Mouse (Mus musculus): Measurements from ENCODE around the gene Cenpi. TPM values are rescaled to one million over a fixed set of nuclear protein-coding genes. Genes with fewer than 3 reads are reported as not detected.

Gene Cenpi
- polyA plus RNA-seq, 1 experiment from 2014 or later = 34.2 TPM

DNA sequence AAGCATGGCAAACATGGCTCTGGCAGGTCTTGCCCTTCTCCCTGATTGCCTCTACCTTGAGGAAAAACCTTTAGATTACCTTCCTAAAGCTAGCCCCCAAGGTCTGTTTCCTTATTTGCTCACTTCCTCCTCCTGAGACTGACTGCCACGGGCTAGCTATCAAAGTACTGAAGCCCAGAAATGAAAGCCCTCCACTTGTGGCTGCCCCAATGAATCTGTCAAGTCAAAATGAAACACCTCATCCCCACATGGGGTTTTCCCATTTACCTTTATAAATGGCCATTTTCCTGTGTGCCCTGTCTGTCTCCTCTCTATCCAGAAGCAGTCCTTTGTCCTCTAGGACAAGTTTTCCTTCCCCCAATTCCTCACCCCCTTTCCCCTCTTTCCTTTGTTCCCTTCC, 66.3 kb downstream of the Cenpi start:
- Histone ChIP-seq H3K9me3 (ENCODE audit: control insufficient read depth, low read length) (no peaks in the 10 kb centered on the region), H3K4me1 (replicated peaks; ENCODE audit: control insufficient read depth, insufficient read depth, low read length) (no peaks in the 10 kb centered on the region), H3K27ac (ENCODE audit: low read depth, low read length) (no peak overlapping the region), H3K9ac (ENCODE audit: low read length) (no peak overlapping the region), H3K36me3 (ENCODE audit: control insufficient read depth, insufficient read depth, low read length) (no peaks in the 10 kb centered on the region), H3K4me3 (ENCODE audit: low read depth, low read length) (no peak overlapping the region), H3K4me2 (ENCODE audit: low read depth, low read length, severe bottlenecking) (no peak overlapping the region), H3K27me3 (ENCODE audit: control insufficient read depth, insufficient read depth, low read length) (no peaks in the 10 kb centered on the region)
- DNase-seq (ENCODE audit: low spot score) (no peak), ATAC-seq (replicated peaks; ENCODE audit: low FRiP score) (no peak)
- WGBS = 71% methylated on average over 1 of the region's 1 CpGs

DNA sequence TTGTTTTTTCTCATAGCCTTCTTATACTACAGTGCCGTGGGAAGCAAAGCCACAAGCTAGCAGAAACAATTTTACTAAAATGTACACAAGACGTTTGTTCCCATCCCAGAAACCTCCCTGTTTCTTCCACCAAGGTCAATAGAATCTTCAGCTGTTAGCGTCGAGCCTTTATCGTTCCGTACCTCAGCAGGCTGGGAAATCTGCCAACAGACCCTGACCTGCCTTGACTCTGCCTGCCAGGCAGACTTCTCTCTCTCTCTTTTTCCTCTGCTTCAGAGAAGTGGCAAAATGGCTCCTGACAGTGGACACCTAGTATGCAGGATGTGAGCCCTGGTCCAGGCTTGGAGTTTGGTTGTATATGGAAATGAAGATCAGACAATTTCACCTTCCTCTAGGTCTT, 77.0 kb downstream of the Cenpi start:
- Histone ChIP-seq H3K4me3 (ENCODE audit: low read depth, low read length) (no peak overlapping the region), H3K4me1 (replicated peaks; ENCODE audit: control insufficient read depth, insufficient read depth, low read length) (no peaks in the 10 kb centered on the region), H3K9me3 (ENCODE audit: control insufficient read depth, low read length) (no peaks in the 10 kb centered on the region), H3K27ac (ENCODE audit: low read depth, low read length) (no peak overlapping the region), H3K4me2 (ENCODE audit: low read depth, low read length, severe bottlenecking) (no peak overlapping the region), H3K36me3 (ENCODE audit: control insufficient read depth, insufficient read depth, low read length) (no peaks in the 10 kb centered on the region), H3K27me3 (ENCODE audit: control insufficient read depth, insufficient read depth, low read length) (no peaks in the 10 kb centered on the region), H3K9ac (ENCODE audit: low read length) (no peak overlapping the region)
- DNase-seq (ENCODE audit: low spot score) = no peak
- ATAC-seq (replicated peaks; ENCODE audit: low FRiP score) = no peak
- WGBS = 85% methylated on average over 6 of the region's 6 CpGs

DNA sequence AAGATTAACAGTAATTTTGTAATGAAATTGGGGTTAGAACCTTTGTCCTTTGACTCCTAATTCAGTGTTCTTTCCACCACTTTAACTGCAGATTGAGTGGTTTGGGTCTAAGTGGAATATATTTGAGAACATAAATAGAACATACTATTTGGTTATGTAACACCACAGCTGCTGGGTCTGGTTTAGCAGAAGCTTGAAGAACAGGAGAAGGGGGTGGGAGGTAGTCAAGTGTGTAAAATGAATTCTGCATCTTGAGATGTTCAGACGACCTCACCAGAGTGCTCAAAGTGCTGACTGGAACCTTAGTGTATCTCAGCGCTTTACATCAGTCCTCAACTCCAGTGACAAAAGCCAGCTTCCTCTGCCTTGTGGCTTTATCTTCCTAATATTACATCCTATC, 91.1 kb downstream of the Cenpi start:
- Histone ChIP-seq H3K4me2 (ENCODE audit: low read depth, low read length, severe bottlenecking) (no peak overlapping the region), H3K27ac (ENCODE audit: low read depth, low read length) (no peak overlapping the region), H3K4me1 (replicated peaks; ENCODE audit: control insufficient read depth, insufficient read depth, low read length) (no peaks in the 10 kb centered on the region), H3K9ac (ENCODE audit: low read length) (no peak overlapping the region), H3K36me3 (ENCODE audit: control insufficient read depth, insufficient read depth, low read length) (no peaks in the 10 kb centered on the region), H3K9me3 (ENCODE audit: control insufficient read depth, low read length) (no peaks in the 10 kb centered on the region), H3K27me3 (ENCODE audit: control insufficient read depth, insufficient read depth, low read length) (no peaks in the 10 kb centered on the region; the same call in 1 of the 2 replicates), H3K4me3 (ENCODE audit: low read depth, low read length) (no peak overlapping the region)
- WGBS = 80% methylated on average over 2 of the region's 2 CpGs
- DNase-seq (ENCODE audit: low spot score) (no peak), ATAC-seq (replicated peaks; ENCODE audit: low FRiP score) (no peak)

DNA sequence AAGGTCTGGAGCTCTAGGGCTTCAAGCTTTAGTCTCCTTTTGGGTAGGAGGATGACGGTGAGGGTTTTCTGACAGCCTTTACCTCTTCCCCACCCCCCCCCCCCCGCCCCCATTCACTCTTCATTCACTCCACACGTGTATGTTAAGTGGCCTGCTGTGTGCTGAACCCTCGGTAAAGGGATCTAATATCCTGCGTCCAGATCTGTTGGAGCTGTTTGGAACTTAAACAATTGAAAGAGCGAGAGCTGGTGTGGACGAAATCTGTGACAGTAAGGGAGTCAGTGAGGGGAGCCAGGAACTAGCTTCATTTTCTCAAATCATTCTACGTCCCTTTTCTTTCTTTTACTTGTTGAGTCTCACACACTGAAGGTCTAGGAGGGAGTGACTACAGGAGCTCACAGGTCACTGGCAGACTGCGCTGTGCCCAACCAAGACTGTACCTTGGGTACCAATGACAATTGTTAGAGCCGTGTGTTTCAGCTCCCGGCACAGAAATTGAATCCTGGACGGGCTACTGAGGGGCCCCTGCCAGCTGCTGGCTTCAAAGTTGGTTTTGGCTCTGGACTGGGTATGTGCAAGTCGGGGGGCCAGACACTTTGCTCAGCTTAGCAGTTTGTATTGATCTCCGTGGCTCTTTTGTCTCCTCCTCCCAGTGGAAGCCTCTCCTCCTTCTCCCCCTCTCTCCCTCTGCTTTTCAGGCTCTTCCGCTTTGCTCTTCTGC, 96.1 kb downstream of the Cenpi start, which contains the start of gene Drp2:
Drp2 (plus strand) TSS at position 689 of the 721 bp plus-strand sequence.
- Histone ChIP-seq H3K9me3 (ENCODE audit: control insufficient read depth, low read length) (no peaks in the 10 kb centered on the region), H3K4me3 (ENCODE audit: low read depth, low read length) (peak within 1 kb of the TSS; percentile 28), H3K4me1 (replicated peaks; ENCODE audit: control insufficient read depth, insufficient read depth, low read length) (no peaks in the 10 kb centered on the region), H3K4me2 (ENCODE audit: low read depth, low read length, severe bottlenecking) (peak within 1 kb of the TSS; percentile 49), H3K36me3 (ENCODE audit: control insufficient read depth, insufficient read depth, low read length) (no peaks in the 10 kb centered on the region), H3K27me3 (ENCODE audit: control insufficient read depth, insufficient read depth, low read length) (no peaks in the 10 kb centered on the region; the same call in 1 of the 2 replicates), H3K27ac (ENCODE audit: low read depth, low read length) (no peak within 1 kb of the TSS), H3K9ac (ENCODE audit: low read length) (peak within 1 kb of the TSS; percentile 47)
- ATAC-seq (replicated peaks; ENCODE audit: low FRiP score) = peak; percentile 62
- WGBS = 28% methylated on average over 14 of the region's 15 CpGs
- peak; percentile 50 for DNase-seq (ENCODE audit: low spot score)

DNA sequence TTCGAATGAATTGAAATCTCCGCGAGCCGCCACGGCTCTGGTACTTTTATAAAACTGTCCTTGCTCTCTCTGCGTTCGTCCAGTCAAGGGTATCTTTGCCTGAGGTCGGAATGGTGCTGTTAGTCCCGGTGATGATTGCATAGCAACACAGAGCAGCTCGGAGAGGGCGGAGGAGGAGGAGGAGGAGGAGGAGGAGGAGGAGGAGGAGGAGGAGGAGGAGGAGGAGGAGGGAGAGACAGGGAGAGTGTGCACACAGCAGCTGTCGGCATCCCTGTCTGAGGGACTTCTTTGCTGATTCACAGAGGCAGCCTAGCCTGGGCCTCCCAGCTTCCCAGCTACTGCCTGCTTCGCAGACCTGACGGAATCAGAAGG, 96.7 kb downstream of the Cenpi start:
- Histone ChIP-seq H3K4me1 (replicated peaks; ENCODE audit: control insufficient read depth, insufficient read depth, low read length) (no peaks in the 10 kb centered on the region), H3K27me3 (ENCODE audit: control insufficient read depth, insufficient read depth, low read length) (no peaks in the 10 kb centered on the region; the same call in 1 of the 2 replicates), H3K36me3 (ENCODE audit: control insufficient read depth, insufficient read depth, low read length) (no peaks in the 10 kb centered on the region), H3K9me3 (ENCODE audit: control insufficient read depth, low read length) (no peaks in the 10 kb centered on the region), H3K9ac (ENCODE audit: low read length) (peak overlapping the region; percentile 47), H3K4me2 (ENCODE audit: low read depth, low read length, severe bottlenecking) (peak overlapping the region; percentile 49), H3K4me3 (ENCODE audit: low read depth, low read length) (peak overlapping the region; percentile 28), H3K27ac (ENCODE audit: low read depth, low read length) (no peak overlapping the region)
- ATAC-seq (replicated peaks; ENCODE audit: low FRiP score) (peak; percentile 76), DNase-seq (ENCODE audit: low spot score) (peak; percentile 56)
- WGBS = 20% methylated on average over 13 of the region's 14 CpGs

DNA sequence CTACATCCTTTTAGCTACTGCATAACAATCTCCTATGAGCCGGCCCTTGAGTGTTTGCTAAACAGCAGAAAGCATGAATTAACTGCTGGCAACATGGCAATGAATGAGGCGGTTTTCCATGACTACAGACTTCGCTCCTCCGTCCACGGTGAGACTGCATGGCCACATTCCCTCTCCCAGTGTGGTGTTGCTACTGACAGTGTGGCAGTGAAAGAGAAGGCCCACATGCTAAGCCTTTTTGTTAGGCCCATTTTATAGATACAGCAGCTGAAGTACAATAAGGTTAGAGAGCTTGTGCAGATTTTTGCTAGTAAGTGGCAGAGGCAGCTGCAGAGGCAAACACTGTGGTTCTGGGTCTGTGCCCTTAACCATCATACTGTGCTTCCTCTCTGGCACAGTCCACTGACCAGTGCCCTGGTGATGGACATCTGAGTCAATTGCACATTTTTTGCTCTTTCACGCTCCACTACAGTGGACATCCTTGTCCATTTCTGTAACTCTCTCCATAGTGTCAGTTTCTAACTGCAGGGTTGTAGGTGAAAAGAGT, 101.5 kb downstream of the Cenpi start:
- Histone ChIP-seq H3K27ac (ENCODE audit: low read depth, low read length) (no peak overlapping the region), H3K9ac (ENCODE audit: low read length) (no peak overlapping the region), H3K36me3 (ENCODE audit: control insufficient read depth, insufficient read depth, low read length) (no peaks in the 10 kb centered on the region), H3K27me3 (ENCODE audit: control insufficient read depth, insufficient read depth, low read length) (no peaks in the 10 kb centered on the region; the same call in 1 of the 2 replicates), H3K4me3 (ENCODE audit: low read depth, low read length) (no peak overlapping the region), H3K4me1 (replicated peaks; ENCODE audit: control insufficient read depth, insufficient read depth, low read length) (no peaks in the 10 kb centered on the region), H3K4me2 (ENCODE audit: low read depth, low read length, severe bottlenecking) (no peak overlapping the region), H3K9me3 (ENCODE audit: control insufficient read depth, low read length) (no peaks in the 10 kb centered on the region)
- WGBS = 89% methylated on average over 6 of the region's 6 CpGs
- ATAC-seq (replicated peaks; ENCODE audit: low FRiP score) (no peak), DNase-seq (ENCODE audit: low spot score) (no peak)

DNA sequence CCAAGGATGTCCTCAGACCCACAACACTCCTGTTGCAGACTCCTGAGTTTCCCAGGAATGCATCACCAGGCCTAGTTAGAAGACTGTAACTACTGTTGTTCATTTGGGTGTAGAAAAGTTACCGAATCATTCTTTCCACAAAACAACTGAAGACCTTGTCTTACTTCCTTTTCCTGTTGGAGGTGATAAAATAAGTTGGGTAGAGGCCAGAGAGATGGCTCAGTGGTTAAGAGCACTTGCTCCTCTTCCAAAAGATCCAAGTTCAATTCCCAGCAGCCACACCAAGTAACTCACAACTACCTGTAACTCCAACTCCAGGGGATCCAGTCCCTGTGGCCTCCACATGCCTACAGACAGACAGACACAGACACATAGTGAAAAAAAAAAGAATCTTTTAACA, 104.2 kb downstream of the Cenpi start:
- H3K36me3 ChIP-seq (ENCODE audit: control insufficient read depth, insufficient read depth, low read length) = no peaks in the 10 kb centered on the region
- no peak for ATAC-seq (replicated peaks; ENCODE audit: low FRiP score)
- no peak overlapping the region for H3K4me3 ChIP-seq (ENCODE audit: low read depth, low read length)
- no peak overlapping the region for H3K27ac ChIP-seq (ENCODE audit: low read depth, low read length)
- H3K9me3 ChIP-seq (ENCODE audit: control insufficient read depth, low read length) = no peaks in the 10 kb centered on the region
- H3K9ac ChIP-seq (ENCODE audit: low read length) = no peak overlapping the region
- H3K4me1 ChIP-seq (replicated peaks; ENCODE audit: control insufficient read depth, insufficient read depth, low read length) = no peaks in the 10 kb centered on the region
- H3K27me3 ChIP-seq (ENCODE audit: control insufficient read depth, insufficient read depth, low read length) = no peaks in the 10 kb centered on the region
- no peak overlapping the region for H3K4me2 ChIP-seq (ENCODE audit: low read depth, low read length, severe bottlenecking)
- 96% methylated on average over 1 of the region's 1 CpGs for WGBS
- no peak for DNase-seq (ENCODE audit: low spot score)
